ENCODE assay signal across 24 mouse cellular contexts in genomic region chr6:52321826-52322315, GRCm38 (mm10). TPM values are rescaled to one million over a fixed set of nuclear protein-coding genes. Genes with fewer than 3 reads are reported as not detected.
A peak's percentile ranks its signal among the peaks of the same experiment; 100 is the strongest.
DNase-seq lines count a peak whose midpoint lies in the region; ATAC-seq and TF ChIP-seq lines count a peak whose summit lies in the region.
"Had no signal": no experiment of that assay in that cellular context is flagged by ENCODE, and none has a peak within 500 bp of the region (broad histone marks: within the 10 kb centered on the region; RNA-seq: fewer than 3 reads in every experiment).

No protein-coding gene starts in this region.

- H3K27ac ChIP-seq in midbrain, embryonic 11.5 days (ENCODE audit: low read depth, low read length): no peak overlapping the region
- H3K27ac ChIP-seq in midbrain, postnatal 0 days (ENCODE audit: low read depth, low read length): no peak overlapping the region
- H3K27ac ChIP-seq in neural tube, embryonic 11.5 days (ENCODE audit: low read depth, low read length): no peak overlapping the region
- no peak overlapping the region for H3K27ac ChIP-seq in kidney, adult 2 months (ENCODE audit: insufficient read depth, low read depth, low read length)
- no peak overlapping the region for H3K27ac ChIP-seq in liver, postnatal 0 days (ENCODE audit: low read depth)
- H3K27ac ChIP-seq: forebrain, embryonic 12.5 days; macrophage; midbrain, embryonic 13.5 days had no signal

- H3K4me2 ChIP-seq in midbrain, embryonic 11.5 days: no peak overlapping the region
- no peak overlapping the region for H3K4me2 ChIP-seq in midbrain, postnatal 0 days (ENCODE audit: low read depth, low read length, poor library complexity, severe bottlenecking)
- H3K4me2 ChIP-seq in neural tube, embryonic 11.5 days (ENCODE audit: low read depth): no peak overlapping the region
- no peak overlapping the region for H3K4me2 ChIP-seq in liver, postnatal 0 days (ENCODE audit: low read depth, low read length)
- H3K4me2 ChIP-seq: forebrain, embryonic 12.5 days; liver, embryonic 11.5 days; lung, embryonic 14.5 days; midbrain, embryonic 13.5 days had no signal

- H3K4me3 ChIP-seq in midbrain, embryonic 11.5 days (ENCODE audit: low read depth, low read length): no peak overlapping the region
- H3K4me3 ChIP-seq in midbrain, postnatal 0 days (ENCODE audit: low read depth, low read length): no peak overlapping the region
- H3K4me3 ChIP-seq in neural tube, embryonic 11.5 days (ENCODE audit: low read depth, low read length): no peak overlapping the region
- H3K4me3 ChIP-seq in kidney, adult 2 months (ENCODE audit: insufficient read depth, low read depth, low read length): no peak overlapping the region
- H3K4me3 ChIP-seq in liver, postnatal 0 days (ENCODE audit: low read depth, low read length): no peak overlapping the region
- H3K4me3 ChIP-seq: forebrain, embryonic 12.5 days; midbrain, embryonic 13.5 days had no signal

- WGBS in midbrain, embryonic 11.5 days: 2% methylated on average over 21 of the region's 21 CpGs
- WGBS in midbrain, postnatal 0 days: 1% methylated on average over 19 of the region's 21 CpGs
- under 1% methylated on average over 21 of the region's 21 CpGs for WGBS in neural tube, embryonic 11.5 days
- 7% methylated on average over 21 of the region's 21 CpGs for WGBS in kidney, adult 2 months
- WGBS in liver, postnatal 0 days (ENCODE audit: insufficient replicate concordance): 4% methylated on average over 21 of the region's 21 CpGs

- no peak for ATAC-seq in midbrain, embryonic 11.5 days (ENCODE audit: low FRiP score)
- ATAC-seq in midbrain, postnatal 0 days (ENCODE audit: low FRiP score): no peak
- ATAC-seq in neural tube, embryonic 11.5 days (ENCODE audit: insufficient read depth, low FRiP score, low TSS enrichment): no peak
- ATAC-seq in liver, postnatal 0 days: no peak
- ATAC-seq: hindbrain, embryonic 16.5 days; midbrain, embryonic 13.5 days had no signal

- no peak for TF ChIP-seq POLR2A in kidney, adult 2 months (IDR thresholded peaks at IDR 0.05; ENCODE audit: low read depth, low read length)

- peaks cover 83% of the 10 kb centered on the region for H3K27me3 ChIP-seq in midbrain, embryonic 11.5 days (ENCODE audit: control insufficient read depth, insufficient read depth, low read length)
- H3K27me3 ChIP-seq in midbrain, postnatal 0 days (ENCODE audit: insufficient read depth, low read length): peaks cover 65% of the 10 kb centered on the region
- peaks cover 77% of the 10 kb centered on the region for H3K27me3 ChIP-seq in neural tube, embryonic 11.5 days (ENCODE audit: control insufficient read depth, insufficient read depth, low read length)
- H3K27me3 ChIP-seq in kidney, adult 2 months (replicated peaks; ENCODE audit: control insufficient read depth, insufficient read depth, low read length): peaks cover 8% of the 10 kb centered on the region
- peaks cover 89% of the 10 kb centered on the region for H3K27me3 ChIP-seq in liver, postnatal 0 days (ENCODE audit: insufficient read depth, low read length)
- H3K27me3 ChIP-seq: CH12.LX had no signal

- H3K4me1 ChIP-seq in midbrain, embryonic 11.5 days (ENCODE audit: control insufficient read depth, insufficient read depth, low read length): 0 out of 2 replicates have a peak, but pooled peaks cover 1% of the 10 kb centered on the region
- H3K4me1 ChIP-seq in midbrain, postnatal 0 days (ENCODE audit: insufficient read depth, low read length): no peaks in the 10 kb centered on the region
- H3K4me1 ChIP-seq in neural tube, embryonic 11.5 days (ENCODE audit: control insufficient read depth, insufficient read depth, low read length): peaks cover 7% of the 10 kb centered on the region
- no peaks in the 10 kb centered on the region for H3K4me1 ChIP-seq in kidney, adult 2 months (ENCODE audit: control insufficient read depth, insufficient read depth, low read length)
- no peaks in the 10 kb centered on the region for H3K4me1 ChIP-seq in liver, postnatal 0 days (ENCODE audit: insufficient read depth)

- TF ChIP-seq EP300 in liver, postnatal 0 days (IDR thresholded peaks at IDR 0.05; ENCODE audit: low read depth): no peak

- H3K9ac ChIP-seq in midbrain, embryonic 11.5 days (ENCODE audit: low read length): no peak overlapping the region
- no peak overlapping the region for H3K9ac ChIP-seq in midbrain, postnatal 0 days (replicated peaks; ENCODE audit: low read length, poor library complexity, severe bottlenecking)
- no peak overlapping the region for H3K9ac ChIP-seq in neural tube, embryonic 11.5 days (ENCODE audit: low read length)
- no peak overlapping the region for H3K9ac ChIP-seq in liver, postnatal 0 days (replicated peaks)
- H3K9ac ChIP-seq: forebrain, embryonic 12.5 days; lung, embryonic 14.5 days; midbrain, embryonic 13.5 days had no signal

- peak; percentile 51 for DNase-seq in embryo, embryonic 10.5 days (ENCODE audit: low spot score)
- no peak for DNase-seq in embryo, embryonic 10 days (ENCODE audit: low spot score)
- DNase-seq in midbrain, embryonic 11.5 days (ENCODE audit: low spot score, missing footprints): peak; percentile 93
- DNase-seq in midbrain, postnatal 0 days (ENCODE audit: low spot score): no peak
- DNase-seq in embryo, embryonic 9.5 days (ENCODE audit: extremely low spot score): peak; percentile 52
- peak; percentile 55 for DNase-seq in neural tube, embryonic 11.5 days (ENCODE audit: low spot score)
- DNase-seq in kidney, adult 2 months: no peak
- DNase-seq in liver, postnatal 0 days: no peak
- DNase-seq: cerebellum, adult 11-12 months; gastrocnemius, postnatal 25 days had no signal

- H3K9me3 ChIP-seq in midbrain, embryonic 11.5 days (ENCODE audit: control insufficient read depth, low read length): no peaks in the 10 kb centered on the region
- no peaks in the 10 kb centered on the region for H3K9me3 ChIP-seq in midbrain, postnatal 0 days (ENCODE audit: low read length)
- no peaks in the 10 kb centered on the region for H3K9me3 ChIP-seq in neural tube, embryonic 11.5 days (ENCODE audit: control insufficient read depth, low read length)
- no peaks in the 10 kb centered on the region for H3K9me3 ChIP-seq in liver, postnatal 0 days (ENCODE audit: low read length)
- H3K9me3 ChIP-seq: forebrain, embryonic 12.5 days; midbrain, embryonic 13.5 days had no signal

- no peaks in the 10 kb centered on the region for H3K36me3 ChIP-seq in midbrain, embryonic 11.5 days (ENCODE audit: control insufficient read depth, insufficient read depth, low read length)
- no peaks in the 10 kb centered on the region for H3K36me3 ChIP-seq in midbrain, postnatal 0 days (ENCODE audit: insufficient read depth, low read length)
- no peaks in the 10 kb centered on the region for H3K36me3 ChIP-seq in neural tube, embryonic 11.5 days (ENCODE audit: control insufficient read depth, insufficient read depth, low read length)
- H3K36me3 ChIP-seq in kidney, adult 2 months (ENCODE audit: control insufficient read depth, insufficient read depth, low read length): no peaks in the 10 kb centered on the region
- H3K36me3 ChIP-seq in liver, postnatal 0 days (replicated peaks; ENCODE audit: insufficient read depth, low read length): no peaks in the 10 kb centered on the region
- H3K36me3 ChIP-seq: forebrain, embryonic 12.5 days; midbrain, embryonic 13.5 days had no signal

- no peak for TF ChIP-seq CTCF in midbrain, postnatal 0 days (IDR thresholded peaks at IDR 0.05)
- no peak for TF ChIP-seq CTCF in kidney, adult 2 months (conservative IDR thresholded peaks at IDR 0.05; ENCODE audit: insufficient read depth, insufficient read length, low read depth, low read length)
- TF ChIP-seq CTCF in liver, postnatal 0 days (IDR thresholded peaks at IDR 0.05; ENCODE audit: low read depth): no peak

RNA-seq across cellular contexts. Expression of gene Evx1, which starts 8.6 kb away (rescaled TPM):
- 0.23 and 0.30 TPM in 2 replicates for polyA plus RNA-seq in midbrain, embryonic 11.5 days (2014; fragmentation: Nextera tagmentation; extraction: Ambion mirVana)
- total RNA-seq in midbrain, postnatal 0 days (2014; rRNA removed): 1.0 and 2.2 TPM in 2 replicates
- polyA plus RNA-seq in midbrain, postnatal 0 days (2015; fragmentation: Nextera tagmentation; extraction: Ambion mirVana): 0.85 and 1.0 TPM in 2 replicates
- 1.9 TPM in 2 replicates for polyA plus RNA-seq in neural tube, embryonic 11.5 days (2014; fragmentation: Nextera tagmentation; extraction: Ambion mirVana)
- polyA plus RNA-seq in kidney, adult 2 months (2012; rRNA removed): not detected in 2 replicates
- not detected in 2 replicates for polyA plus RNA-seq in liver, postnatal 0 days (2015; fragmentation: Nextera tagmentation; extraction: Ambion mirVana)
- total RNA-seq: adrenal gland, adult 18-20 months; CH12.LX; gastrocnemius, postnatal 25 days; heart, adult 8-10 months; layer of hippocampus, postnatal 14 days; left cerebral cortex, postnatal 10 days had no signal
- polyA plus RNA-seq: forebrain, embryonic 12.5 days; heart, embryonic 16.5 days; kidney, embryonic 14.5 days; large intestine, adult 2 months; lung, embryonic 14.5 days; macrophage had no signal

Comparison
In these comparisons a context has a peak if more than half of its experiments do, and no peak if none do; other contexts are left out.
1. DNase-seq: peak in embryo, embryonic 10.5 days (single experiment), midbrain, embryonic 11.5 days (single experiment), embryo, embryonic 9.5 days (single experiment) and neural tube, embryonic 11.5 days (single experiment); none in embryo, embryonic 10 days (single experiment), midbrain, postnatal 0 days (single experiment), kidney, adult 2 months (single experiment) and liver, postnatal 0 days (single experiment).